Mouse (Mus musculus): ENCODE measurements around the gene Magoh.

The Magoh gene

DNA sequence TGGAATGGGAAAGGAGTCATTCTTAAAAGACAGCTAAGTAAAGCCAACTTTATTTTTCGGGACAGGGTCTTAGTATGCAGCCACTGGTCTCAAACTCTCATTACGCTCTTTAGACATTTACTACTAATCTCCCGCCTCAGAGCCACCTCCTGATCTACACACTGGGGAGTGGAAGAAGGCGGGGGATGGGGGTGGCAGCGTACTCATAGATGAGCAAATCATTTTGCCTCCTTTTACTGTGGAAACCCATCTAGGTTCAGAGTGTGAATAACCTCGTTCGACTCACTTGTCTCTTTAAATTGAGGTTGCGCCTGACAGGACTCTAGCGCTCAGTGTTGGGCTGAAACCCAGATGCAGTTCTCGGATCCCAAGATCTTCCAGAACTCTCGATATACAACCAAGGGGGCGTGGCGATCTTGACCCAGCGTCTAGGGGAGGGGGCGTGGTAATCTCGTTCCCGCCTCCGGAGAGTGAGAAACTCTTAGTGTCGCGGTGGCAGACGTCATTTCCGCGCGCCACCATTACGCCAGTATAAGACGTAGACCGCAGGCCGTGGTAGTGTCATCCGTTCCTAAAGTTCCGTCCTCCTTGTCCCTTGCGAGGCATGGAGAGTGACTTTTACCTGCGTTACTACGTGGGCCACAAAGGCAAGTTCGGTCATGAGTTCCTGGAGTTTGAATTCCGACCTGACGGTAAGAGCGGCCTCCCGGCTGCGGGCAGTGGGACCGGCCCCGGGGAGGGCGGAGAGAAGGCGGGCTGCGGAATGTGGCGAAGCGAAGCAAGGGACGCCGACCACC is at the start of gene Magoh:
Gene Magoh, plus strand, starts transcription at position 502 of the 797 bp plus-strand sequence.
- peak; percentile 88 for DNase-seq (ENCODE audit: low spot score)

DNA sequence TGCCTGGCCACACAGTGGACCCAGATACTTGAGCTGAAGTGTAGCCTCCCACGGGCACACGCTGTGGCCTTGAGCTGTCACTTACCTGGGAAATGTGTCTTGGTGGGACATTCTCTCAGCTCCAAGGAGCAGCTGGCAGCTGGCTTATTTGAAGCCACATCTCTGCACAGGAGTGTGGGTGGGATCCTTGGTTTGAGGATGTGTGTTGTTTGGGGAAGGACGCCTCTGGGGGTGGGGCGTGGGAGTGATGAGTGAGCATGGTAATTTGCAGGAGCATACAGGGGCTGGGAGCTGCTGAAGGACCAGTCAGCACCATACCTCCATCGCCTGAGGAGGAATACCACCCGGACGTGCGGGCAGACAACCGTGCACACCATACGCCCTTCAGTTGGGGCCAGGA is 49.4 kb upstream of the Magoh start:
- no peak for DNase-seq (ENCODE audit: low spot score)

DNA sequence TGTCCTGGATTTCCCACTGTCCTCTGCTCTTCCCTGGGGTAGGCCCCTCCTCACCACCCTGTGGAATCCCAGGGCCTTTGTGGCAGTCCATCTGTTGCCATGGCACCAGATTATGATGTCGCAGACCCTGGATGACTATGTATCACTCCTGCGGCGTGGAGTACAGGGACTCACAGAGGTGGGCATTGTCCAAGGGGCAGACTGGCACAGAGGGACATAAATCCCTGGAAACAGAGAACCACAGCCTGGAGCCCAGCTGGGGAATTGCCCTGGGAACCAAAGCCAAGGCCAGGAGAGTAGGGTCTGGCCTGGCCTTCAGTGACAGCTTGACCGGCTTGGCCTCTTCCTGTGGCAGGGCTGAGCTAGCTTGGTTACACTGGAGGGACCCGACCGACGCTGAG is 48.7 kb upstream of the Magoh start:
- no peak for DNase-seq (ENCODE audit: low spot score)

DNA sequence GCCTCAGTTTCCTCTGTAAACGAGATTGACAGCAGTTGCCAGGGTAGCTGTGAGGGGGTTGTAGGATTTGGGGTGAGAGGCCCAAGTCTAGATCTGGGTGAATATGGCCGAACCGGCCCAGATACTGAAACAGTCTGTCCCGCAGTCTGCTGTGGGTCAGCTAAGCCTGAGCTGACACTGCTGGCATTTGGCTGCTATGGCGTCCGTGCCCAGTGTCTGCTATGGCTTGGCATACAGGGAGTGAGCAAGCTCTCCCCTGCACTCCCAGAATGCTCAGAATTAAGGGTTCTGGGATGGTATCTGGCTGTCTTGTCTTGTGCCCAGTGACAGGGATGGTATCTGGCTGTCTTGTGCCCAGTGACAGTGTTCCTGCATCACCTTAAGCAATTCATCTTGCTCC is 47.9 kb upstream of the Magoh start:
- DNase-seq (ENCODE audit: low spot score) = no peak

DNA sequence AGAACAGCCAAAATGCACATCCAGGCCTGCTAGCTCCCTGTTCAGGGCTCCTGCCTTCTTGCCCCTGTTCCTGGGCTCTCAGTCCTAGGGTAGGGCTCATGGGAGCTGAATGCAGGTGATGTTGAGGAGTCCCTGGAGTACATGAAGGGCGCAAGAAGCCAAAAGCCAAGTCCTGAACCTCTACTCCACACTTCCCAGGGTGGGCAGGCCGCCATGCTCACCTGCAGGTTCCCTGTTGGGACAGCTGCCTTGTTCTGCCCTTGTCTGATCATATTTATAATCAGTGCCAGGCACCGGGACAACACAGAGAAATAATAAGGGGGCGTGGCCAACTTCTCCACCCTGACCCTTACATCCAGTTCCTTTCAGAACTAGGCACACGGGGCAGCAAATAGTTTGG is 46.0 kb upstream of the Magoh start:
- no peak for DNase-seq (ENCODE audit: low spot score)

DNA sequence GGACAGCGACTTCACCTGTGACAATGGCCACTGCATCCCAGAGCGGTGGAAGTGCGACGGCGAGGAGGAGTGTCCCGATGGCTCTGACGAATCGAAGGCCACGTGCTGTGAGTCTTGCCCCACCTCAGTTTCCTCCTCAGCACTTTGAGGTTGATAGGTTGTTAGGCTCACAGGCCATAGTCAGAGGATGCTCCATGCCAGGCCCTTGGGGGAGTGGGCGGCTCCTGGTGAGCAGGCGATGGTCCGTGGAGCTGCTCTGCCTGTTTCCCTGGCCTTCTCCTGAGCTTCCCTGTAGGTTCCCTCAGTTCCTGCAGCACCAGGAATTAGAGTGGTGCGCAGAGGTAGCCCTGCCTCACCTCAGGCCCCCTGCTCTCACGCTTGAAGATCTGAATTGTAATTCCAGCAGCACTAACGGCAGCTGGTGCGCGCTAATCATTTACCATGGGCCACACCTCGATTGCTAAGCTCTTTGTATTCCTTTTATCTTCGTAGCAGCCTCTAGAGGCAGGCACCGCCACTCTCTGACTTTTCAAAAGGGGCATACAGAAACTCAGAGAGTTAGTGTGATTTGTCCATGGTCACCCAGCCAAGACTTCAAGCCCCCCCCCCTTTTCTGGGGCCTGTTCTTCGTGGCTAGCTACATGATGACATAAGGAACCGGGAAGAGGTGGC is 44.8 kb upstream of the Magoh start:
- no peak for DNase-seq (ENCODE audit: low spot score)

DNA sequence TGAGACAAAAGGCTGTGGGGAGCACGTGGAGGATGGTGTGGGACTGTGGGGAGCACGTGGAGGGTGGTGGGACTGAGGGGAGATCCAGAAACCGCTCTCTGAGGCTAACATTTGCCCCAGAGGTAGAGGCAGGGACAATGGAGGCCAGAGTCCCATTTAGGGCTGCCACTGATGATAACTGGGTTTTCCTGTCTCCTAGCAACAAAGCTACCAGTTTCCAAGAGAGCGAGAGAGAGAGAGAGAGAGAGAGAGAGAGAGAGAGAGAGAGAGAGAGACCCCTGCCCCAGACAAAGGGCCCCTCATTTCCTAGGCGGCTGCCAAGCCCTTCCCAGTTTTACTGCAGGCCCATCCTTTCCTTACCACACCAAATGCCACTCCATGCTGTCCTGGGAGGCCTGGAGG is 44.0 kb upstream of the Magoh start:
- DNase-seq (ENCODE audit: low spot score) = no peak

DNA sequence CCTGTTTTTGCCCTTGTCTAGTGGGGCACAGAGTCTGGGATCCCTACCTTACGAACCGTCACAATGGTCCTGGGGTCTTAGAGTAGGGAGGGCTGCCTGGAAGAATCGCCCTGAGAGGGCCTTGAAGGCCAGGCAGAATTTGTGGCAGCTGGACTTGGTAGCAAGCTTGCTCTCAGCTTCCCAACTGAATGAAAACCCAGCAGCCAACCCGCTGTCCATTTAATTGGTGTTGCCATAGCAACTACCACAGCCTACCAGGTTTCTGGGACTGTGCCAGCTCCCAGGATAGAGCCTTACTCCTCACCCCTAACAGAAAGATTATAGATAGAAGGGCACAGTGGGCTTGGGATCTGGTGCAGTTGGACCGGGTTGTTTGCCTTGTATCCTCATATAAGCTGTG is 42.8 kb upstream of the Magoh start:
- DNase-seq (ENCODE audit: low spot score) = no peak

DNA sequence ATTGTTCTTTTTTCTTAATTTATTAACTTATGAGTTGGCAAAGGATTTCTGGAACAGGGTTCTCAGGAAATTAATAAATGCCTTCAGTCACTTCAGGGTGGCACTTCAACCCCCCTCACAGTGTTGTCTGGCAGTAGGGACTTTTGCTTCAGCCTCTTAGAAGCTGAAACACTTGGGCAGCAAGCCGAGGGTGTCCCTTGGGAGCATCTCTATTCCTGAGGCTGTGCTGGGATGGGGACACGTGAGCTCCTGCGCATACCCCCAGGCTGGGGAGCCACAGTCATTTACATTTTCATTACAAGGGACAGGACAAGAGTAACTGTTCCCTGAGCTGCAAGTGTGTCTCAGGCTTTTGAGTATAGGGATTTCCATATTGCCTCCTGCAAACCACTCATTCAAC is 41.6 kb upstream of the Magoh start:
- DNase-seq (ENCODE audit: low spot score) = no peak

DNA sequence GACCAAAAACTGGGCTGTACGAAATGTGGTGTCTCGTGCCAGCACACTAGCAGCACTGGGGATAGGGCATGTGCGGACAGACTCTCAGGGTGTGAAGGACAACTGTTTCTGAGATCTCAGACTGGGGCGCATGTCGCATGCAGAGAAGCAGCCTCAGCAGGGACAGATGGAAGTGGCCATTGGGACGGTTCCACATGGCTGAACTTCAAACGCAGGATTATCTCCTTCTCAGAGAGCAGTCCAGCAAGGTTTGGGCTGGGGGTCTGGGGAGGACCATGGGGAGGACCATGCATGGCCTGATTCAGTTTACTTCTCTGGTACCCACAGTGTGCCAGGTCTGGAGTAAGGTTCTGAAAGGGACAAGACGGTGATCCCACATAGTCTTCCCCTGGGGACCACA is 35.9 kb upstream of the Magoh start:
- DNase-seq (ENCODE audit: low spot score) = no peak

DNA sequence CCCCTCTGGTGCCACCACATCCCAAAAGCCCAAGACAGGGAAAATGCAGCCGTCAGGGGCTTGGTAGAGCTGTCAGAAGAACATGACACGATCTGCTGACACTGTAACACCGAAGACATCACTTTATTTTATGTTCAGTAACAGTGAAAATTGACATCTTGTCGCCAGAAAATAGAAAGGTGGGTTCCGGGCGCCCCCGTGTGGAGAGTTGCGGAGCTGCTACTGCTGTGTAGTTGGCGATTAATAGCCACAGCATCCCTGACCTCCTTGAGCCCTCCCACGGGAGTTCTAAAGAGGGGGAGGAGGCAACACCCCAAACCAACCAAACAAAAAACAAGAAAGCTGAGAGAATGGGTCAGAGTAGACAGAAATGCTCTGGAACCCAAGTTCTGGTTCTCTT is 34.6 kb upstream of the Magoh start:
- DNase-seq (ENCODE audit: low spot score) = peak; percentile 51

DNA sequence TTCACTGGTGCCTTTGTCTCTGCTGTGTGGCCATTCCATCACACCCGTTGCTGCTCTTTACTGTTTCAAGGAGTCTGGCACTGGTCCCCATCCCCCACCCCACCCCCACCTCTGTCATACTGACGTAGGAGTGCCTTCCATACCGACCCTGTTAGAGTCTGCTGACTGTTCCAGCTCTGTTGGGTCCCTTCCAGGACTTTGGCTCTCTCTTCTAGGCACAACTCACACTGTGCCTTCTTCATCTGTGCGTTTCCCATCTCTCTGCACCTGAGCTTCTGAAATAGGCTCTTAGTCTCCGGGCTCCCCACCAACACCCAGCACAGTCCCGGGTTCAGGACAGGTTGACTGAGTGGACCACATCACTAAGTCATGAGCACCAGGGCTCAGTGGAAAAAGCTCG is 32.8 kb upstream of the Magoh start:
- DNase-seq (ENCODE audit: low spot score) = no peak

DNA sequence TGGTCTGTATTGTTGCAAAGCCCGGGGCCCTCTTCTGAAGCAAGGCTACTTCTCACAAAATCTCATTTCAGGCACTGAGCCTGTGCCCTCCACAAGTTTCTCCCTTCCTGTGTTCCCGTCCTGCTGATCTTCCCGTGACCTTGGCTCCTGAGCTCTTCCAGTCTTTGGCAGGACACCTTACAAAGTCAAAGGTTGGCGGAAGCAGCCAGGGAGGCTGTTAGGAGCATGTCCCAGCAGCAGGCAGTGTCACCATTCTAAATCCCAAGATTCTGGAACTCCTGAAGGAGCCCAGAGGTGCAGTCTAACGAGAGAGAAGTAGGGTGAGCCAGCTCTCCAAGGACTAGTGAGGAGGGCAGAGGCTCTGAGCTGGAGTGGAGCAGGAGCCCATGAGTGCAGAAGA is 31.0 kb upstream of the Magoh start:
- DNase-seq (ENCODE audit: low spot score) = no peak

DNA sequence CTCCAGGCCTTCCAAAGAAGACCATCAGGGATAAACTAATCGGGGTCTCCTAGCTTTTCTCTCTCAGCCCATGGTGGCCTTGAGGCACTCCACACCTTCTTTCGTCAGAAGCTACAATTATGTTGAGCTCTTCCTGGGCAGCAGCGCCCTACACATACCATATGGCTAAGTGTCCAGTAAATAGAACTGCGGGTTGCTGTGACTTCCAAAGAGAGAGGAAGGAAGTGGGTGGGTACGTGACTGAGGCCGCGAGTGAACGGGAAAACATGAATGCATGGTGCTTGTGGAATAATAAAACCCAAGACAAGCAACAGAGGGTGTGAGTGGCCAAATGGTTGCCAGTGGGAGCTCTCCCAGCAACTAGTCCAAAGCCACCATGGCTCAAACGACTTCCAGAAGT is 29.9 kb upstream of the Magoh start:
- DNase-seq (ENCODE audit: low spot score) = no peak

DNA sequence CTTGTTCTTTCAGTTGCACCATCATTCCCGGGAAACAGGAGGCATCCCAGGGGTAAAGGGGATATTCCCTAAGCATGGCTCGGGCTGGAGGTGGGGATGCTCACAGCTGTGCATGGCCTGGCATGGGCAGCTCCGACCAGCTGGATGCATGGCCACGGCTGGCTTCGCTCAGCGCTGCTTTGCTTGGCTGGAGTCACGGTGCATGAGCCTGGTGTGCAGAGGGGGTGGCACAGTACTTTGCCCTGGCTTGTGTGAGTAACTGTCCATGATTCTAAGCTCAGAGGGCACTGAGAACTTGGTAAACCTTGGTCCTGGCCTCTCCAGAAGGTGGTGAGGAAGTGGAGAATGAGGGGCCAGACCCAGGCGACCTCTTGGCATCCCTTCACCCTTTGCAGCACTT is 29.5 kb upstream of the Magoh start:
- DNase-seq (ENCODE audit: low spot score) = no peak

DNA sequence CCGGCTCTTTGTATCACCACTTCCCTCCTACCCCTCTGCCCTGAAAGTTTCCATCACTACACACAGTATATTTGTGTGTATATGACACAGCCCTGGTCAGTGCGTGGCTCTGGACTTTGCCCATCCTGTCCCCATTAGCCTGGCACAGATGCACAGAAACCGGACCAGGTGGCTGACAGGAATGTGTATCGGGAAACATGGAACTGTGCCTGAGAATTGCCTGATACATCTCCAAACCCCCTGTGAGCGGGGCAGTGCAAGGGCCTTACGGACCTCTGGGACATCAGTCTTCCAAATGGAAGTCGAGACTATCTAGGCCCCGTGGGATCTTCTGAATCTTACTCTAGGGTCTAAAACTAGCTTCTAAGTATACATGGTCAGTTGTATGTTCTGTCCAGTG is 26.2 kb upstream of the Magoh start:
- DNase-seq (ENCODE audit: low spot score) = no peak

DNA sequence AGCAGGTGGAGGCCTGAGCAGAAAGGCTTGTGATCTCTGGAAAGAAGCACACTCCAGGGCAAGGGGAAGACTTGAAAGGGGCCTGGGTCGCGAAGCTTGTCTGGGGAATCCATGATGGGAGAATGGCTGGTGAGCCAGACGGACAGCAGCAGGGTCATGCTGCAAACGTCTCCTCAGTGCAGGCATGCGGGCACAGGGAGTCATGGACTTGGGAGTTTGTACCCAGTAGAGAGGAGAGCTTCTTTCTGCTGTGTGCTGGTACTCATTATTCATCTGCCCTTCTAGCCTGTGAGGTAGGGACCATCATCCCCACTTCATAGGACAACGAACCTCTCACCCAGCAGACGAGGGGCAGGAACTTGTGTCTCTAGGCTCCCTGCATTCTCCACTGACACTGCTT is 25.7 kb upstream of the Magoh start:
- no peak for DNase-seq (ENCODE audit: low spot score)

DNA sequence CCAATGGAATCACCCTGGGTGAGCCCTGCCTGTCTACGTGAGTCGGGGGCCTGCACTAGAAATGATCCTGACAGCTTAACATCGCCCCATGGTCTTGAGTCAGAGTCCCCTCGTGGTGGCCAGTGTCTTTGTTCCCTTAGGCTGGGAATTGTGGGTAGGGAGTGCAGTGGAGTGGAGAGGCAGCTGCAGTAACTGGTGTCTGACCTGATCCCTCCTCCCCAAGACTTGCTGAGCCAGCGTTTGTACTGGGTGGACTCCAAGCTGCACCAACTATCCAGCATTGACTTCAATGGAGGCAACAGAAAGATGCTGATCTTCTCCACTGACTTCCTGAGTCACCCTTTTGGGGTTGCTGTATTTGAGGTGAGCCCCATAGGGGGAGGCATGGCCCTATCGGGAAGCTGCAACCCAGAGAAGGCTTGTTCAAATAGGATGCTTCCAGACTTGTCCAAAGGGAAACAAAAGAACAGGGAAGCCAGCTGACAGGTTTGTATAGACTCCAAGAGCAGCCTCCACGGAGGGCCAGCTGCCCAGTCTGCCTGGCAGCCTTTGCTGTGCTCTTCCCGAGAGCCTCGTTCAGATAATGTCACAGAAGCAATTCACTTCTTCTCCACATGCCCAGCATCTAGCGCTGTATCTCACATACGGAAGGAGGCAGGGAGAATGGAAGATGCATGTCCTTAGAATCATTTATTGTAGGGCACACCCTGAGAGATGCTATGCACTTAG is 22.4 kb upstream of the Magoh start:
- no peak for DNase-seq (ENCODE audit: low spot score)

DNA sequence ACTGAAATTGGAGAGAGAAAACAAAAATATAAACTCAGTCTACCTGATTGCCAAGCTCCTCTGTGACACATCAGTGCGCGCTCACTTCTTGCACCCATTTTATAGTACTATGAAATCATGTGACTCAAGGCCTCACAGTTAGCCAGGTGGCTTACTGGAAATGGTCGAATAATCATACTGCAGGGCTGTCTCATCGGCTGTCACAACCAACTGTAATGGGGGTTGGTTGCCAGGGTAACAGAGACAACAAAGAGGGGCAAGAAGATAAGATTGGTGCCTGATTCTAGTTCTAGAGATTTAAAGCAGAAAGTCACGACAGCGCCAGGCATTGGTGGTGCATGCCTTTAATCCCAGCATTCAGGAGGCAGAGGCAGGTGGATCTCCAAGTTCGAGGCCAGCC is 20.6 kb upstream of the Magoh start:
- DNase-seq (ENCODE audit: low spot score) = no peak

DNA sequence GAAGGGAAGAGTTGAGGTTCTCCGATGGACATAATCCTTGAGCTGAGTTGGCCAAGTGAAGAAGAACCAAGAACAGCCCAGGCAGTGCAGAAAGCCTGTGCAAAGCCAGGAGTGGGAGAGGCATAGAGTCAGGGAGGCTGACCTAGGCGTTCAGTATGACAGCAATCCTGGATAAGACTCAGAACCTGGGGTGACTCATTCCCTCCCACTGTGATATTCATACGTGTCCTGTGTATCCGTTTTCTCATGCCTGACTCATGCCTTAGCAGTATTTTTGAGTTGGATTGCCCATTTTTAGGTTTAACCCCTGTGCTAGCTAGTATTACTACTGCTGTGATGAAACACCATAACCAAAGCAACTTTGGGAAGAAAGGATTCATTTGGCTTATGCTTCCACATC is 14.7 kb upstream of the Magoh start:
- no peak for DNase-seq (ENCODE audit: low spot score)

DNA sequence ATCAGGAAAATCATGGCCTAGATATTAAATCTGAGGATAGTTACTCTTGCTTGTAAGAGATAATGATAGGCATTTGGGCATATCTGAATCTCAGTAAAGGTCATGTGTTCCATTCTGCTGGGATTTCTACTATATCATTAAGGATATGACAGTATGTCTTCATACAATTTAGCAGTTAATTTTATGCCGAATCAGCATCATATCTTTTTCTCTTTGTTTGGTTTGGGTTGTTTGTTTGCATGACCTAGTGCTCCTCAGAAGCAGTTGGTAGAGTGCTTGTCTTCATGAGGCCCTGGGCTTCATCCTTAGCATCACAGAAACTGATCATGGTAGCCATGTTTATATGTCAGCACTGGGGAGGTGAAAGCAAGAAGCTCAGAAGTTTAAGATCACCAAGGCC is 2.1 kb downstream of the Magoh start:
- no peak for DNase-seq (ENCODE audit: low spot score)

DNA sequence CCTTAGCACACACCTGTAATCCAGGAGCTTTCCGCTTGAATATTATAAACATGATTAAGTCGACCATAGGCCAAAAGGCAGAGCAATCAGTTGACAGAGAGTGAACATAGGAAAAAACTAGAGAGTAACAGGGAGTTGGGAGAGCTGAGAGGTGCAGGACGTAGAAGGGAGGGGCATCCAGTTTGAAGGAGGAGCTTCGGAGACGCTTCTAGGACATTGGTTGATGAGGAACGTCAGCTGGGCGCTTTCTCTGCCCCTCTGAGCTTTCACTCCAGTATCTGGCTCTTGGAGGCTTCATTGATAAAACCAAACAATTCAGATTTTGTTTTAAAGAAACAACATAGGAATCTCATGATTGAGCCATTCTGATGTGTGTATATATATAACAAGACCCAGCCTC is 6.8 kb downstream of the Magoh start:
- DNase-seq (ENCODE audit: low spot score) = no peak

DNA sequence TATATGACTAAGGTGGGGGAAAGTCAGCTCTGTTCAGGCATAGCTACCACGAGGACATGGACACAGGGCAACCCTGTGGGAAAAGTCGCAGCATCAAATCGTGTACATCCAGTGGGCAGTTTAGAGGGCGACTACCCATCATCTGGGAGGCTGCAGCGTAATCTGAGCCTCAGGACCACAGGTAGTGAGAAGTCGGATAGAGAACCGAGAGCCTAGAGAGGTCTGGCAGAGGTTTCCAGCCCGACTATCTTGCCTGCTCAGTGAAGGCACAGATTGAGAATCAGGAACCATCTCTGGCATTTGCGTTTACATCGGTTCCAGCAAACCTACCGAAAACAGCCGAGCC is 9.8 kb downstream of the Magoh start:
- no peak for DNase-seq (ENCODE audit: low spot score)

All from urinary bladder, postnatal 10 days (tissue).